Mouse (Mus musculus): ENCODE results near the gene Cldn6. TPM values are rescaled to one million over a fixed set of nuclear protein-coding genes. Genes with fewer than 3 reads are reported as not detected.

The Cldn6 gene
- total RNA-seq, 2 experiments from 2014 or later = not detected

DNA sequence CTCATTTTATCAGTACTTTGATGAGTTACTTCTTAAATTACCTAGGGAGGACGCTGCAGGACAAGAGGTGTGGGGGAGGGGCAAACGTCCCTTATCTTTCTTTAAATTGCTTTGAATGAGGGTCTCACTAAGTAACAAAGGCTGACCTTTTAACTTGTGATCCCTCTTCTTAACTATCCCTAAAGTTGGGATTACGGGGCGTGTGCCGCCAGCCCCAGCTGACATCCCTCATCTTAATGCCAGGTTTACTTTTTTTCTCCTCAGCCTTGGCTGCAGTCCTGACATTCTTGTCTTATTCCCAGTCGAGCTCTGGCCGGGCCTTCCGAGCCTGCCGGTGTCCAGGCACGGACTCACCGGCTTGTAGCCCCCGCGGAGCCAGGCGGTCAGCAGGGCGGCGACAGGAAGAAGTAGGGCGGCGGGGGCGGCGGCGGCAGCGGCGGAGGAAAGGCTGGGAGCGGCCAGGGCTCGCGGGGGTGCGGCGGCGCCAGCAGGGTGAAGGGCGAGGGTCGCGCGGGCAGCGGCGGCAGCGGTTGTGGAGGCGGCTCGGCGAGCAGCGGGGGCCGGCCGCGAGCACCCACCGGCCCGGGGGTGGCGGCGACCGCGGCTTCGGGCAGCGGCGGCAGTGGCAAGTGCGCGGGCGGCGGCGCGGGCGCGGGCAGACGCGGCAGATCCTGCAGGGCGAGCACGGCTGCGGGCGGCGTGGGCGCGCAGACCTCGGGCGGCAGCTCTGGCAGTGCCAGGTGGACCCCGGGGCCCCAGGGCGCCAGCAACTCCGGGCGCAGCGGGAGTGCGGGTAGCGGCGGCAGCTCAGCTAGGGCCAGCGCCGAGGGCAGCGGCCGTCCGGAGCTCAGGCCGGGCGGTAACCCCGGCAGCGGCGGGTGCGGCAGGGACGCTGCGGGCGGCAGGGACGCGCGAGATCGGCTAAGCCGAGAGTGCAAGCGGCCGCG is 20.4 kb downstream of the Cldn6 start:
- intact Hi-C loops (cut with DNase I) = loop anchor here (1.0 to 10.0 kb wide), 2 partner anchors 26 to 505 kb away; partner anchors contain the start of genes Hcfc1r1, Thoc6 and Zfp40
- Histone ChIP-seq H3K27ac (peak overlapping the region; percentile 67; the same call in 1 of the 2 replicates), H3K4me3 (peak overlapping the region; percentile 59)
- TF ChIP-seq CTCF (IDR thresholded peaks at IDR 0.05) = no peak
- peak; percentile 38 to 53 for DNase-seq (ENCODE audit: extremely low spot score in 1 of 2, low spot score in 2 of 2)

- Histone ChIP-seq H3K27ac (peak overlapping the region; percentile 67; the same call in 1 of the 2 replicates), H3K4me3 (peak overlapping the region; percentile 59)
- intact Hi-C loops (cut with DNase I) = loop anchor here (1.0 to 10.0 kb wide), 2 partner anchors 27 to 505 kb away; partner anchors contain the start of genes Hcfc1r1, Thoc6 and Zfp40
- peak; percentile 84 to 88 for DNase-seq (ENCODE audit: extremely low spot score in 1 of 2, low spot score in 2 of 2)
- peak; percentile 79 for TF ChIP-seq CTCF (IDR thresholded peaks at IDR 0.05)
Measured at GRCm38 (mm10) chr17:23700079-23700478, 21.0 kb downstream of the Cldn6 start.

GRCm38 (mm10) chr17:23703301-23703700 is 24.3 kb downstream of the Cldn6 start:
- Histone ChIP-seq H3K4me3 (no peak overlapping the region), H3K27ac (no peak overlapping the region)
- intact Hi-C loops (cut with DNase I) = loop anchor here (10.0 kb wide), 1 partner anchor 508 kb away; the partner anchor contains the start of gene Zfp40
- no peak for DNase-seq (ENCODE audit: extremely low spot score in 1 of 2, low spot score in 2 of 2)
- TF ChIP-seq CTCF (IDR thresholded peaks at IDR 0.05) = no peak

DNA sequence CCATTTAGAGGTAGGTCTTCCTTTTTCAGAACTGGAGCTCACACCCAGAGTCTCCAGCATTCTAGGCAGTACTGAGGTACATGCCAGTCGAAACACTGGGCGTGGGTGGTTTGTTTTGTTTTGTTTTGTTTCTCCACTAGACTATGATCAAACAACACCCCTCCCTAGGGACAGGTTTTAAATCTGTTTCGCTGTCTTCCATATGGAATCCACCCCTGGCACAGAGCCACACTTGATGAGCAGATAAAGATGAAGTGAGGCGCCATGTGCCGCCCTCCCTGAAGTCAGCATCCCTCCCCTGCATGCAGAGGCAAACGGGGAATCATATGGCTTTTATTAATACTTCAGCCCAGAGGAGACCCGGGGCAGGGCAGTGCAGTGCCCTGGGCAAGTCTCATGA is 25.7 kb downstream of the Cldn6 start:
- peak; percentile 20 to 30 for DNase-seq (ENCODE audit: extremely low spot score in 1 of 2, low spot score in 2 of 2)
- Histone ChIP-seq H3K4me3 (no peak overlapping the region), H3K27ac (no peak overlapping the region)
- intact Hi-C loops (cut with DNase I) = loop anchor here (5.0 to 10.0 kb wide), 2 partner anchors 132 to 510 kb away; partner anchors contain the start of gene Zfp40
- no peak for TF ChIP-seq CTCF (IDR thresholded peaks at IDR 0.05)

GRCm38 (mm10) chr17:23705525-23706104 is 26.6 kb downstream of the Cldn6 start:
- Histone ChIP-seq H3K27ac (no peak overlapping the region), H3K4me3 (no peak overlapping the region)
- no peak for DNase-seq (ENCODE audit: extremely low spot score in 1 of 2, low spot score in 2 of 2)
- intact Hi-C loops (cut with DNase I) = loop anchor here (2.0 to 10.0 kb wide), 3 partner anchors 45 to 511 kb away; partner anchors contain the start of genes Bicdl2 and Zfp40
- no peak for TF ChIP-seq CTCF (IDR thresholded peaks at IDR 0.05)

DNA sequence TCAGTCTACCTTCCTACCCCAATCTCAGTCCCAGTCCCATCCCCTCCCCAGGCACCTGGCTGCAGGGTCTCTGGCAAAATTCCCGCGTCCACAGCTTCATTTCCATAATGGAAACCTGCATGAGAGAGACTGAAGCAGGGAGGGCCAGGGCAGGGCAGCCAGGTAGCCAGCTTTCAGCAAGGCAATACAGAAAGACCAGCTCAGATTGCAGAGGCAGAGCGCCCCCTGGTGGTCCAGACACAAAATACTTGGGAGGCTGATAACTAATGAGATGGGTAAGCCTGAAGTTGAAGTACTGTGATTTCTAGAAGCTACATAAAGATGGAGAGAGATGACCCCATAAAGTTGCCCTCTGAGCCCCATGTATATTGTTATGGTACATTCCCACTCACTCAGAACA is 27.2 kb downstream of the Cldn6 start:
- peak; percentile 98 for TF ChIP-seq CTCF (IDR thresholded peaks at IDR 0.05)
- Histone ChIP-seq H3K4me3 (no peak overlapping the region), H3K27ac (no peak overlapping the region)
- intact Hi-C loops (cut with DNase I) = loop anchor here (2.0 to 10.0 kb wide), 3 partner anchors 45 to 511 kb away; partner anchors contain the start of genes Bicdl2 and Zfp40
- DNase-seq (ENCODE audit: extremely low spot score in 1 of 2, low spot score in 2 of 2) = peak; percentile 72 to 78

- DNase-seq (ENCODE audit: extremely low spot score in 1 of 2, low spot score in 2 of 2) = no peak
- no peak for TF ChIP-seq CTCF (IDR thresholded peaks at IDR 0.05)
- intact Hi-C loops (cut with DNase I) = no loop called here
- H3K4me3 ChIP-seq = no peak overlapping the region
- no peak overlapping the region for H3K27ac ChIP-seq
Measured at GRCm38 (mm10) chr17:23717003-23717402, 38.0 kb downstream of the Cldn6 start.

DNA sequence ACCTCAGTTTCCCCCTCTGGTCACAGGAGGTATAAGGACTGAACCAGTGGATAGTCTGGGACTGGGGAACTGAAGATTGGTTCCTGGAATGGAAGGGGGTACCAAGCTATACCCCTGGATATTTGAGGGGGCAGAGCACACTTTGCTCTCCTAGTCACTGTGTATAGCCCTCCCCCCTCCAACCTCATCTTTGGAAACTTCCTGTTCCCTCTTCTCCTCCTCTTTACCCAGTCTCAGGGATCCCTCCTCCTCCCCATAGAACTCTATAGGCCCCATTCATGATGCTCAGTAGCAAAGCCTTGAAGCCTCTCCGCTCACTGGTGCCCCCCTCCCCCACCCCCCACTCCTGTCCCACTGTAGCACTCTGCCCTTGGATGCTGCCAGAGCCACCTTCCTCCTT is 40.4 kb downstream of the Cldn6 start:
- H3K4me3 ChIP-seq = no peak overlapping the region
- intact Hi-C loops (cut with DNase I) = no loop called here
- no peak for DNase-seq (ENCODE audit: extremely low spot score in 1 of 2, low spot score in 2 of 2)
- H3K27ac ChIP-seq = no peak overlapping the region
- TF ChIP-seq CTCF (IDR thresholded peaks at IDR 0.05) = no peak

GRCm38 (mm10) chr17:23721886-23722285 is 42.8 kb downstream of the Cldn6 start:
- intact Hi-C loops (cut with DNase I) = no loop called here
- Histone ChIP-seq H3K27ac (no peak overlapping the region), H3K4me3 (no peak overlapping the region)
- no peak for DNase-seq (ENCODE audit: extremely low spot score in 1 of 2, low spot score in 2 of 2)
- no peak for TF ChIP-seq CTCF (IDR thresholded peaks at IDR 0.05)

DNA sequence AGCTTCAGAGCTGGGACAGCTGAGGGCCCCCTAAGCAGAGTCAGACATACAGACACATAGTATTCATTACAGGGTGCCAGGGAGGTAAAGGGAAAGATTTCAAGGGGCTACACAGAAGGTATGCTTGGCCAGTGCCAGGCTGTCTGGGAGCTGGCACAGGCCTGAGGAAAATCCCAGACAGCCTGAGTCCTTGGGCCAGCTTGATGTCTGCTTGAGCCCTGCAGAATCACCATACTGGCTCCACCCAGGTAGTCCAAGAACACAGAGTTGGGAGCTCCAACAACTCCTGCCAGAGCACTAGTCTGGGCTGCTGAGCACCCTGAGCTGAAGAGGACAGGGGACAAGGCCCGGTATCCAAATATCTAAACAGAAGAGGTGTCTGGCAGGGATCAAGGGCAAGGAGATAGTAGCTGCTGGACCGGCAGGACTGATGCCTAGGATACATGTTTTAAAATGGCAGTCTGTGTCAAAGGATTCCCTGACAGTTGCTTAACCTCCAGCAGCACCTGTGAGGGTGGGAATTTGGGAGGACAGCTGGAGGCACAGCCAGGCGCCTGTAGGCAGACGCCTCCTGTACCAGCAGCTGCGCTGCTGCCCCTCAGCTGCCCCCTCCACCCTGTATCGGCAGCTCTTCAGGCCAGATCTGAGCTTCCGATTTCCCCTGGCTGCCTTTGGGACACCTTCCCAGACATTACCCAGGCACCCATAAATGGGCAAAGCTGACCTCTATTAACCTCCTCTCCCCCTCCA is 43.5 kb downstream of the Cldn6 start, which contains the start of gene 1520401A03Rik:
TSS of gene 1520401A03Rik (minus strand) at position 408 of the 750 bp plus-strand sequence.
- intact Hi-C loops (cut with DNase I) = no loop called here
- TF ChIP-seq CTCF (IDR thresholded peaks at IDR 0.05) = no peak
- DNase-seq (ENCODE audit: extremely low spot score in 1 of 2, low spot score in 2 of 2) = no peak
- no peak within 1 kb of the TSS for H3K27ac ChIP-seq
- H3K4me3 ChIP-seq = no peak within 1 kb of the TSS

- no peak for DNase-seq (ENCODE audit: extremely low spot score in 1 of 2, low spot score in 2 of 2)
- H3K27ac ChIP-seq = peak overlapping the region; percentile 82
- intact Hi-C loops (cut with DNase I) = no loop called here
Measured at GRCm38 (mm10) chr17:23725477-23725876, 46.4 kb downstream of the Cldn6 start.

More at GRCm38 (mm10) chr17:23725477-23725876, 46.4 kb downstream of the Cldn6 start:
- peak overlapping the region; percentile 93 for H3K4me3 ChIP-seq
- no peak for TF ChIP-seq CTCF (IDR thresholded peaks at IDR 0.05)
